Mouse (Mus musculus): ENCODE data around the gene Sytl3.
"Not testable (repeated sequence)": the region's sequence is repeated elsewhere in the genome, so short reads cannot be mapped to it uniquely, and the experiment has no call there.

DNA sequence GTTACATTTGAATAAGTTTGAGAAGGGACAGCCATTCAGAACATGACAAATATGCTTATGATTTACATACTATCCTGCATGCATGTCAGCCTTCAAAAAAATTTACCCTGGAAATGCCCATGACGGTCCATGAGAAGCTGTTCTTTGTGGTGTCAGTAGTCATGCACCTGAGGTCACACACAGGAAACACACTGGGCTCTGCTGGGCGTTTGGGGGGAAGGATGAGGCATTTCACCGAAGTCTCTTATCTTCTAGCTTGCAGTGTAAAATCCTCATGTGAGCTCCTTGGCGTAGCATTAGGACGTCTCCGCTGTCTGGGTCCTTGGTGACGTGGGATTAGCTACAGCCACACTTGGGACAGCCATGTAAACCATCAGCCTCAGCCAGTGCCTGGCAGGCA, at the start of gene Sytl3:
- TF ChIP-seq CTCF (conservative IDR thresholded peaks at IDR 0.05 in 1 of 2, IDR thresholded peaks at IDR 0.05 in 1 of 2; ENCODE audit: low read depth in 2 of 2, low read length in 2 of 2); POLR2AphosphoS2 (IDR thresholded peaks at IDR 0.05; ENCODE audit: low read depth, low read length); USF1 (IDR thresholded peaks at IDR 0.05; ENCODE audit: low read depth, low read length); GABPA (IDR thresholded peaks at IDR 0.05; ENCODE audit: insufficient replicate concordance, low read depth, low read length); RAD21 (IDR thresholded peaks at IDR 0.05; ENCODE audit: low read depth, low read length); PAX5 (IDR thresholded peaks at IDR 0.05; ENCODE audit: low read length); SMC3 (IDR thresholded peaks at IDR 0.05; ENCODE audit: low read depth, low read length); SIN3A (IDR thresholded peaks at IDR 0.05; ENCODE audit: low read length); ZMIZ1 (IDR thresholded peaks at IDR 0.05; ENCODE audit: low read depth, low read length); UBTF (IDR thresholded peaks at IDR 0.05; ENCODE audit: low read depth, low read length); MAZ (IDR thresholded peaks at IDR 0.05; ENCODE audit: low read depth, low read length); ZC3H11A (IDR thresholded peaks at IDR 0.05; ENCODE audit: low read depth, low read length): not testable (repeated sequence)
- peak; percentile 30; the same call in 1 of the 2 replicates for TF ChIP-seq POLR2A (IDR thresholded peaks at IDR 0.05; ENCODE audit: low read depth, low read length)

All from CH12.LX (cell line).